Mouse (Mus musculus) liver, postnatal 0 days (tissue): ENCODE measurements around the gene Col23a1.

Source experiments
- CTCF ChIP-seq: sonication (generic); IDR thresholded peaks from 2 replicates; pipeline ENCODE4 v1.5.1; 2016; ENCODE audit warnings: antibody characterized with exemption, low read depth
- EP300 ChIP-seq: IDR thresholded peaks from 2 replicates; pipeline ENCODE4 v1.6.1; 2016; ENCODE audit warnings: antibody characterized with exemption, low read depth, mild to moderate bottlenecking

- TF ChIP-seq CTCF (no peak), EP300 (no peak)
Measured at GRCm38 (mm10) chr11:51451925-51452324, 162.2 kb downstream of the Col23a1 start.
